Mouse (Mus musculus) adrenal gland, postnatal 14 days (tissue): ENCODE results near the gene Ddit4l. TPM values are rescaled to one million over a fixed set of nuclear protein-coding genes. Genes with fewer than 3 reads are reported as not detected.
"Not testable (repeated sequence)": the region's sequence is repeated elsewhere in the genome, so short reads cannot be mapped to it uniquely, and the experiment has no call there.

ENCODE experiments used
- DNase-seq: peaks from one replicate; pipeline ENCODE4 v3.0.0; 2021; ENCODE audit warnings: mixed read lengths
- microRNA-seq, 2 experiments: library from miRNA; unstranded; fragments of <30 nt; microRNA quantifications; one replicate each; pipeline ENCODE4 v1.2.0; 2021
- total RNA-seq: library from RNA; stranded (reverse); gene quantifications from 2 replicates; pipeline ENCODE4 v1.2.3, GENCODE M21; 2021

The Ddit4l gene
- total RNA-seq, 1 experiment from 2014 or later: 0.33 TPM

- DNase-seq: no peak
Observed at GRCm38 (mm10) chr3:137647427-137648100, 26.2 kb downstream of the Ddit4l start.

GRCm38 (mm10) chr3:137649112-137649511 is 27.7 kb downstream of the Ddit4l start:
- DNase-seq: no peak

- DNase-seq: no peak
Observed at GRCm38 (mm10) chr3:137652853-137653252, 31.4 kb downstream of the Ddit4l start.

- not testable (repeated sequence) for DNase-seq
Observed at GRCm38 (mm10) chr3:137671224-137671623, 49.8 kb downstream of the Ddit4l start, which contains the start of gene Gm21962. Gene Gm21962, plus strand, starts transcription at chr3:137671524.

Small RNA genes lying within 50 kb of the gene (microRNA-seq; reads per million reads assigned to microRNA genes)
- 0 reads per million in 2 experiments for gene Gm22468

Other genes starting within 250 kb of the Ddit4l start
- not detected in 2 replicates for gene Gm21962, start 49.9 kb downstream of the Ddit4l start, total RNA-seq
- gene H2afz, start 242.9 kb downstream of the Ddit4l start, total RNA-seq: 228 and 256 TPM in 2 replicates
- gene Dnajb14, start 246.1 kb downstream of the Ddit4l start, total RNA-seq: 17.8 and 19.5 TPM in 2 replicates